Mouse (Mus musculus): Measurements from ENCODE around the gene Slc22a23. TPM values are rescaled to one million over a fixed set of nuclear protein-coding genes. Genes with fewer than 3 reads are reported as not detected.
A peak's percentile ranks its signal among the peaks of the same experiment; 100 is the strongest.

The Slc22a23 gene
- polyA plus RNA-seq, 1 experiment from 2014 or later = 9.6 TPM

- no peaks in the 10 kb centered on the region for H3K9me3 ChIP-seq (ENCODE audit: control insufficient read depth, low read length)
- no peak overlapping the region for H3K9ac ChIP-seq (ENCODE audit: low read depth, low read length)
- 94% methylated on average over 6 of the region's 6 CpGs for whole genome bisulfite sequencing
- H3K27me3 ChIP-seq (ENCODE audit: control insufficient read depth, insufficient read depth, low read length) = no peaks in the 10 kb centered on the region
- ATAC-seq (ENCODE audit: low FRiP score) (no peak), DNase-seq (ENCODE audit: low spot score) (no peak)
- H3K4me2 ChIP-seq (replicated peaks; ENCODE audit: low read depth, low read length) = no peak overlapping the region
- no peaks in the 10 kb centered on the region for H3K36me3 ChIP-seq (ENCODE audit: control insufficient read depth, insufficient read depth, low read length)
- no peak overlapping the region for H3K4me3 ChIP-seq (ENCODE audit: low read depth, low read length)
- no peaks in the 10 kb centered on the region for H3K4me1 ChIP-seq (replicated peaks; ENCODE audit: control insufficient read depth, insufficient read depth, low read length)
- H3K27ac ChIP-seq (ENCODE audit: low read depth, low read length) = no peak overlapping the region
Observed at GRCm38 (mm10) chr13:34281360-34281759, 63.6 kb downstream of the Slc22a23 start.

DNA sequence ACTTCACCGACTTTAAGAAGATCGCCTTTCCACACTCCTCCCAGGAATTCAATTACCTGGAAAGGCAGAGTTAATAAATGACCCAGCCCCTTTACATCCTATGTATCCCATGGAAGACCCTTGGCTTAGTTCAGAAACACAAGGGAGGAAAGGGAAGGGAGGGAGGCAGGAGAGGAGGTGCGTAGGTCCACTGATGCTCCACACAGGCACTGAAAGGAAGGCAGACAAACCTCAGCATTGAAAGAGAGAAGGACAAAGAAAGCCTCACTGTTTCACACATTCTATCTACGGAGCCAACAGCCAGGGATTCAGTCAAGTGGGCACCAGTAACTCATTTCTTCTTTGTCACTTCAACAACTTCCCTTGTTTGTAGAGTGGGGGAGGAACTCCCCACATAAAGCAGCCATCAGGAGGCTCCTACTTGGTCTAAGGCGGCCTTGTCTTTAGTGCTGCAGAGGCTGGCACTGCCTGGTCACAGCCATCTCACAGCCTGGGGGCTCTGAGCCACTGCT is 66.2 kb downstream of the Slc22a23 start:
- WGBS = 54% methylated on average over 5 of the region's 5 CpGs
- Histone ChIP-seq H3K27ac (ENCODE audit: low read depth, low read length) (no peak overlapping the region), H3K4me3 (ENCODE audit: low read depth, low read length) (no peak overlapping the region), H3K4me1 (replicated peaks; ENCODE audit: control insufficient read depth, insufficient read depth, low read length) (no peaks in the 10 kb centered on the region), H3K4me2 (replicated peaks; ENCODE audit: low read depth, low read length) (no peak overlapping the region), H3K36me3 (ENCODE audit: control insufficient read depth, insufficient read depth, low read length) (no peaks in the 10 kb centered on the region), H3K9ac (ENCODE audit: low read depth, low read length) (no peak overlapping the region), H3K27me3 (ENCODE audit: control insufficient read depth, insufficient read depth, low read length) (no peaks in the 10 kb centered on the region), H3K9me3 (ENCODE audit: control insufficient read depth, low read length) (no peaks in the 10 kb centered on the region)
- DNase-seq (ENCODE audit: low spot score) (no peak), ATAC-seq (ENCODE audit: low FRiP score) (peak; percentile 59)

GRCm38 (mm10) chr13:34278288-34278701 is 66.7 kb downstream of the Slc22a23 start:
- H3K36me3 ChIP-seq (ENCODE audit: control insufficient read depth, insufficient read depth, low read length) = no peaks in the 10 kb centered on the region
- DNase-seq (ENCODE audit: low spot score) = peak; percentile 61

DNA sequence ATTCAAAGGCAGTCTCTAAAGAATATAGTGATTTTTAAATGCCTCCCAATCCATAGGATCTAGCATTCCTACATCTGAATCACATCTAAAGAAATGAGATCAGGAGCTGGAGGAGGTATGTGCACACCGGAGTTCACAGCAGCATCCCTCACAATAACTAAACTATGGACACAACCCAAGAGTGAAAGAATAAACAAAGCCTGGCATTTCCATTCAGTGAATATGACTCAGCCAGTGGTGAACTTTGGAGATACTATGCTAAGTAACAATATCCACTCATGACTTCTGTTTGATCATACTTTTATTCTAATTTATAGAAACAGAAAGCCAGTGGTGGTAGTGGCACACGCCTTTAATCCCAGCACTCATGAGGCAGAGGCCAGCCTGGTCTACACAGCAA is 67.4 kb downstream of the Slc22a23 start:
- no peak for ATAC-seq (ENCODE audit: low FRiP score)
- H3K36me3 ChIP-seq (ENCODE audit: control insufficient read depth, insufficient read depth, low read length) = no peaks in the 10 kb centered on the region
- no peak overlapping the region for H3K27ac ChIP-seq (ENCODE audit: low read depth, low read length)
- no peaks in the 10 kb centered on the region for H3K27me3 ChIP-seq (ENCODE audit: control insufficient read depth, insufficient read depth, low read length)
- no peaks in the 10 kb centered on the region for H3K9me3 ChIP-seq (ENCODE audit: control insufficient read depth, low read length)
- no peak overlapping the region for H3K4me2 ChIP-seq (replicated peaks; ENCODE audit: low read depth, low read length)
- WGBS = 88% methylated on average over 2 of the region's 2 CpGs
- H3K4me1 ChIP-seq (replicated peaks; ENCODE audit: control insufficient read depth, insufficient read depth, low read length) = no peaks in the 10 kb centered on the region
- no peak overlapping the region for H3K4me3 ChIP-seq (ENCODE audit: low read depth, low read length)
- no peak overlapping the region for H3K9ac ChIP-seq (ENCODE audit: low read depth, low read length)
- no peak for DNase-seq (ENCODE audit: low spot score)

More at GRCm38 (mm10) chr13:34278288-34278701, 66.7 kb downstream of the Slc22a23 start:
- Histone ChIP-seq H3K27me3 (ENCODE audit: control insufficient read depth, insufficient read depth, low read length) (no peaks in the 10 kb centered on the region), H3K4me1 (replicated peaks; ENCODE audit: control insufficient read depth, insufficient read depth, low read length) (no peaks in the 10 kb centered on the region), H3K9me3 (ENCODE audit: control insufficient read depth, low read length) (no peaks in the 10 kb centered on the region), H3K4me3 (ENCODE audit: low read depth, low read length) (no peak overlapping the region), H3K27ac (ENCODE audit: low read depth, low read length) (no peak overlapping the region), H3K9ac (ENCODE audit: low read depth, low read length) (no peak overlapping the region), H3K4me2 (replicated peaks; ENCODE audit: low read depth, low read length) (no peak overlapping the region)
- ATAC-seq (ENCODE audit: low FRiP score) = peak; percentile 61
- 25% methylated on average over 6 of the region's 6 CpGs for WGBS

GRCm38 (mm10) chr13:34277001-34277400 is 68.0 kb downstream of the Slc22a23 start:
- Histone ChIP-seq H3K4me3 (ENCODE audit: low read depth, low read length) (no peak overlapping the region), H3K27me3 (ENCODE audit: control insufficient read depth, insufficient read depth, low read length) (no peaks in the 10 kb centered on the region), H3K9me3 (ENCODE audit: control insufficient read depth, low read length) (no peaks in the 10 kb centered on the region), H3K4me2 (replicated peaks; ENCODE audit: low read depth, low read length) (no peak overlapping the region), H3K36me3 (ENCODE audit: control insufficient read depth, insufficient read depth, low read length) (no peaks in the 10 kb centered on the region), H3K9ac (ENCODE audit: low read depth, low read length) (no peak overlapping the region), H3K4me1 (replicated peaks; ENCODE audit: control insufficient read depth, insufficient read depth, low read length) (no peaks in the 10 kb centered on the region), H3K27ac (ENCODE audit: low read depth, low read length) (no peak overlapping the region)
- no peak for ATAC-seq (ENCODE audit: low FRiP score)
- WGBS = 77% methylated on average over 3 of the region's 3 CpGs
- DNase-seq (ENCODE audit: low spot score) = no peak

- ATAC-seq (ENCODE audit: low FRiP score) = no peak
- Histone ChIP-seq H3K4me2 (replicated peaks; ENCODE audit: low read depth, low read length) (no peak overlapping the region), H3K9me3 (ENCODE audit: control insufficient read depth, low read length) (no peaks in the 10 kb centered on the region), H3K36me3 (ENCODE audit: control insufficient read depth, insufficient read depth, low read length) (no peaks in the 10 kb centered on the region), H3K4me3 (ENCODE audit: low read depth, low read length) (no peak overlapping the region), H3K27me3 (ENCODE audit: control insufficient read depth, insufficient read depth, low read length) (no peaks in the 10 kb centered on the region), H3K27ac (ENCODE audit: low read depth, low read length) (no peak overlapping the region), H3K9ac (ENCODE audit: low read depth, low read length) (no peak overlapping the region), H3K4me1 (replicated peaks; ENCODE audit: control insufficient read depth, insufficient read depth, low read length) (no peaks in the 10 kb centered on the region)
- WGBS = 87% methylated on average over 1 of the region's 1 CpGs
- DNase-seq (ENCODE audit: low spot score) = no peak
Observed at GRCm38 (mm10) chr13:34274890-34275289, 70.1 kb downstream of the Slc22a23 start.

- no peak overlapping the region for H3K4me3 ChIP-seq (ENCODE audit: low read depth, low read length)
- DNase-seq (ENCODE audit: low spot score) = no peak
- 95% methylated on average over 2 of the region's 2 CpGs for WGBS
- H3K9me3 ChIP-seq (ENCODE audit: control insufficient read depth, low read length) = no peaks in the 10 kb centered on the region
- no peak overlapping the region for H3K4me2 ChIP-seq (replicated peaks; ENCODE audit: low read depth, low read length)
- H3K4me1 ChIP-seq (replicated peaks; ENCODE audit: control insufficient read depth, insufficient read depth, low read length) = no peaks in the 10 kb centered on the region
- H3K36me3 ChIP-seq (ENCODE audit: control insufficient read depth, insufficient read depth, low read length) = no peaks in the 10 kb centered on the region
- ATAC-seq (ENCODE audit: low FRiP score) = no peak
- no peaks in the 10 kb centered on the region for H3K27me3 ChIP-seq (ENCODE audit: control insufficient read depth, insufficient read depth, low read length)
- H3K27ac ChIP-seq (ENCODE audit: low read depth, low read length) = no peak overlapping the region
- no peak overlapping the region for H3K9ac ChIP-seq (ENCODE audit: low read depth, low read length)
Observed at GRCm38 (mm10) chr13:34274417-34274816, 70.6 kb downstream of the Slc22a23 start.

DNA sequence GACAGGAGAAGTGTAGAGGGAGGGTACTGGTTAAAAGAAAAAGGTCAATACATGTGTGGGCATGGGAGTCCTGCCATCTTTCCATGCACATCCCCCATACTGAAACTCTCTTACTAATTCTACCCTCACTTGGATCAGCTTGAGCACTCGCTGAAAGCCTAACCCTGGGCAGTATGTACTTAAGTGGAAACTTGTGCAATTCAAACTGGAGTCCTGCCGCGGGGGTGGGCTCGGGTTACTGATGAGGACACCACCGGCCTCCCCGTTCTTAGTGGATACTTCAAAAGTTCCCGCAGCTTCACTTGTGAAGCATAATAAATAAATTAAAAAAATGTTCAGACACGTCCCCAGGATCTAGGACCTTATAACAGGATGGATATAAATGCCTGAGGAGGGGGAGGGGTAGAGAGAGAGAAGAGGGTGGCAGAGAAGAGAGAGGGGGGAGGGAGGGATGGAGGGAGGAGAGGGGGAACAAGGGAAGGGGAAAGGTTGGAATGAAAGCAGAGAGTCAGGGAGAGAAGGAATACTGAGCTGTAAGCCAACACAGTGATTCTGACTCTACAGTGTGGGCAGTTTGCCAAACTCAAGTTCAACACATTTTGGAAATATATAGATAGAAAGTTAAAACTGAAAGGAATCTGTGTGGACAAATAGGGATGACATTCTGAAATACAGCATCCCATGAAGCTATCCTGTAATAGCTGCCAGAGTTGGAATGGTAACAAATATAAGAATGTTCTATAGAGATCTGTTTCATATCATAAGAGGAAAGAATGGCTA is 72.5 kb downstream of the Slc22a23 start:
- no peak overlapping the region for H3K9ac ChIP-seq (ENCODE audit: low read depth, low read length)
- DNase-seq (ENCODE audit: low spot score) = no peak
- 42% methylated on average over 8 of the region's 8 CpGs for WGBS
- ATAC-seq (ENCODE audit: low FRiP score) = no peak
- no peak overlapping the region for H3K27ac ChIP-seq (ENCODE audit: low read depth, low read length)
- no peaks in the 10 kb centered on the region for H3K27me3 ChIP-seq (ENCODE audit: control insufficient read depth, insufficient read depth, low read length)
- H3K36me3 ChIP-seq (ENCODE audit: control insufficient read depth, insufficient read depth, low read length) = no peaks in the 10 kb centered on the region
- no peaks in the 10 kb centered on the region for H3K9me3 ChIP-seq (ENCODE audit: control insufficient read depth, low read length)
- H3K4me2 ChIP-seq (replicated peaks; ENCODE audit: low read depth, low read length) = no peak overlapping the region
- H3K4me1 ChIP-seq (replicated peaks; ENCODE audit: control insufficient read depth, insufficient read depth, low read length) = no peaks in the 10 kb centered on the region
- H3K4me3 ChIP-seq (ENCODE audit: low read depth, low read length) = no peak overlapping the region

DNA sequence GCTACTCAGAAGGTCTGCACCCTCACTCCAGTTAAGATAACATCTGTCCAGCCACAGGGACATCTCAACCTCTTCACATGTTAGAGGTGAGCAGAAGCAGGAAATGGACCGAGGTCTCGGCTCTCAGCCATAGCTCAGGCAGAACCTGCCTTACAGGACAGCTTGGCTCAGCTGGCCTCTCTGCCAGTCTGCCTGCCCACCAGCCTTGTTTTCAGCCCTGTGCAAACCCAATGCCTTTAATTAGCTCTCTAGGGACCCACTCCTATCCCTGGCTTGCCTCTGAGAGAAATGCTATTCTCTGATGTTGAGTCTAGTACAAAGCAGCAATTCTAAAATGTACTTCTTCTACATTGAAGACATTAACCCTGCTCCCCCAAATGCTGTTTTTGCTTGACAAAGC is 73.3 kb downstream of the Slc22a23 start:
- ATAC-seq (ENCODE audit: low FRiP score) (no peak), DNase-seq (ENCODE audit: low spot score) (no peak)
- Histone ChIP-seq H3K4me3 (ENCODE audit: low read depth, low read length) (no peak overlapping the region), H3K27ac (ENCODE audit: low read depth, low read length) (no peak overlapping the region), H3K27me3 (ENCODE audit: control insufficient read depth, insufficient read depth, low read length) (no peaks in the 10 kb centered on the region), H3K9me3 (ENCODE audit: control insufficient read depth, low read length) (no peaks in the 10 kb centered on the region), H3K9ac (ENCODE audit: low read depth, low read length) (no peak overlapping the region), H3K4me1 (replicated peaks; ENCODE audit: control insufficient read depth, insufficient read depth, low read length) (no peaks in the 10 kb centered on the region), H3K4me2 (replicated peaks; ENCODE audit: low read depth, low read length) (no peak overlapping the region), H3K36me3 (ENCODE audit: control insufficient read depth, insufficient read depth, low read length) (no peaks in the 10 kb centered on the region)
- WGBS = 85% methylated on average over 2 of the region's 2 CpGs
